Mouse (Mus musculus): Measurements from ENCODE around the gene Gbp8.
"Not testable (repeated sequence)": the region's sequence is repeated elsewhere in the genome, so short reads cannot be mapped to it uniquely, and the experiment has no call there.

Gbp8 gene

GRCm38 (mm10) chr5:105139409-105140088 lies at the start of gene Gbp8, which contains the start of the genes Gbp9 and Gbp4:
Gene Gbp8 (minus strand): TSS chr5:105139540.
Gene Gbp9 (minus strand): TSS chr5:105139539.
Gene Gbp4 (minus strand): TSS chr5:105139586.
- DNase-seq (ENCODE audit: low read depth, low spot score): not testable (repeated sequence)

- DNase-seq (ENCODE audit: low read depth, low spot score): no peak
Measured at GRCm38 (mm10) chr5:105181446-105181845, 42.1 kb upstream of the Gbp8 start.

- DNase-seq (ENCODE audit: low read depth, low spot score): no peak
Measured at GRCm38 (mm10) chr5:105156582-105156981, 17.2 kb upstream of the Gbp8 start.

- DNase-seq (ENCODE audit: low read depth, low spot score): no peak
Measured at GRCm38 (mm10) chr5:105154049-105154448, 14.7 kb upstream of the Gbp8 start.

- not testable (repeated sequence) for DNase-seq (ENCODE audit: low read depth, low spot score)
Measured at GRCm38 (mm10) chr5:105148062-105148461, 8.7 kb upstream of the Gbp8 start.

GRCm38 (mm10) chr5:105146447-105146846 lies 7.1 kb upstream of the Gbp8 start:
- no peak for DNase-seq (ENCODE audit: low read depth, low spot score)

- DNase-seq (ENCODE audit: low read depth, low spot score): not testable (repeated sequence)
Measured at GRCm38 (mm10) chr5:105145731-105146130, 6.4 kb upstream of the Gbp8 start.

GRCm38 (mm10) chr5:105140089-105140810 lies 910 bp upstream of the Gbp8 start:
- DNase-seq (ENCODE audit: low read depth, low spot score): not testable (repeated sequence)

GRCm38 (mm10) chr5:105138906-105139305 lies 434 bp downstream of the Gbp8 start:
- DNase-seq (ENCODE audit: low read depth, low spot score): no peak

- not testable (repeated sequence) for DNase-seq (ENCODE audit: low read depth, low spot score)
Measured at GRCm38 (mm10) chr5:105136706-105137304, 2.5 kb downstream of the Gbp8 start.

GRCm38 (mm10) chr5:105121731-105122130 lies 17.6 kb downstream of the Gbp8 start:
- DNase-seq (ENCODE audit: low read depth, low spot score): not testable (repeated sequence)

GRCm38 (mm10) chr5:105115740-105116139 lies 23.6 kb downstream of the Gbp8 start:
- DNase-seq (ENCODE audit: low read depth, low spot score): no peak

- no peak for DNase-seq (ENCODE audit: low read depth, low spot score)
Measured at GRCm38 (mm10) chr5:105114696-105115095, 24.6 kb downstream of the Gbp8 start.

GRCm38 (mm10) chr5:105113656-105114055 lies 25.7 kb downstream of the Gbp8 start:
- no peak for DNase-seq (ENCODE audit: low read depth, low spot score)

GRCm38 (mm10) chr5:105110271-105110852 lies 29.0 kb downstream of the Gbp8 start:
- not testable (repeated sequence) for DNase-seq (ENCODE audit: low read depth, low spot score)

GRCm38 (mm10) chr5:105109775-105110174 lies 29.6 kb downstream of the Gbp8 start:
- not testable (repeated sequence) for DNase-seq (ENCODE audit: low read depth, low spot score)

GRCm38 (mm10) chr5:105105689-105106088 lies 33.7 kb downstream of the Gbp8 start:
- DNase-seq (ENCODE audit: low read depth, low spot score): not testable (repeated sequence)

GRCm38 (mm10) chr5:105081900-105082299 lies 57.4 kb downstream of the Gbp8 start:
- DNase-seq (ENCODE audit: low read depth, low spot score): no peak

GRCm38 (mm10) chr5:105068356-105068755 lies 71.0 kb downstream of the Gbp8 start:
- DNase-seq (ENCODE audit: low read depth, low spot score): not testable (repeated sequence)

GRCm38 (mm10) chr5:105064443-105064842 lies 74.9 kb downstream of the Gbp8 start:
- DNase-seq (ENCODE audit: low read depth, low spot score): not testable (repeated sequence)

- DNase-seq (ENCODE audit: low read depth, low spot score): no peak
Measured at GRCm38 (mm10) chr5:105063321-105063720, 76.0 kb downstream of the Gbp8 start.

GRCm38 (mm10) chr5:105062403-105062802 lies 76.9 kb downstream of the Gbp8 start:
- not testable (repeated sequence) for DNase-seq (ENCODE audit: low read depth, low spot score)
